Mouse (Mus musculus): ENCODE results near the gene Bpifa5.

Gene Bpifa5

DNA sequence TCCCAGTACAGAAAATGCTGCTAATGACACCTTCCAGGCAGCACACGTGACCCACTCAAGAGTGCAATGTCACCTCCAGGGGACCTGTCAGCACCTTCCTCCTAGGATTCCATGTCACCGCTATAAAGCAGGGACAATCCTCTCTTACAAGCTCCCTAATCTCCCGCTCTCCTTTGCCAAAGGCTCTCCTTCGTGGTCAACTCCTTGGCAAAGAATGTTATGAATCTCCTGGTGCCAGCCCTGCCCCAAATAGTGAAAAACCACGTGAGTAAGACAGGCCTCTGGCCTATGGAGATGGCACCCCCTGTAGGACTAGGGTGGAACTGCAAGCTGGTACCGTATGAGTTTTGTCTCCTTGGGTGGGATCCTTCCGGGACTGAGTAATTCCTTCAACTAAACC, 44.5 kb downstream of the Bpifa5 start:
- whole genome bisulfite sequencing, result 67% methylated on average over 7 of the region's 7 CpGs

DNA sequence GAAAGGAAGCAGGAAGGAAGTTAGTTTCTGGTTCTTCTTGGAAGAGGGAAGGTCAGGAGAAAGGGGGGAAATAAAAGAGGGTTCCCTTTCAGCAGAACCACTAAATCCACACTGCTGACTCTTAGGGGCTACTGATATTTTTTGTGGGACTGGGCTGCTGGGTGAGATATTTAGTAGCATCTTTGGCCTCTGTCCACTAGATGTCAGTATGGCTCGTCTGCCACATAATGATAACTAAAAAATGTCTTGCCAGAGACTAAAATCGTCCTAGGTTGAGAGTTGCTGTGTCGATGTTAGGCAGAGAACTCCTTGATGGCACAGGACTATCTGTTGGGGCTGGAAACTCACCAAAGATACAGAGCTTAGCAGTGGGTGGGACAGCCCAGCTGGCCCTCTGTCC, 46.7 kb downstream of the Bpifa5 start:
- 4% methylated on average over 3 of the region's 3 CpGs for WGBS

DNA sequence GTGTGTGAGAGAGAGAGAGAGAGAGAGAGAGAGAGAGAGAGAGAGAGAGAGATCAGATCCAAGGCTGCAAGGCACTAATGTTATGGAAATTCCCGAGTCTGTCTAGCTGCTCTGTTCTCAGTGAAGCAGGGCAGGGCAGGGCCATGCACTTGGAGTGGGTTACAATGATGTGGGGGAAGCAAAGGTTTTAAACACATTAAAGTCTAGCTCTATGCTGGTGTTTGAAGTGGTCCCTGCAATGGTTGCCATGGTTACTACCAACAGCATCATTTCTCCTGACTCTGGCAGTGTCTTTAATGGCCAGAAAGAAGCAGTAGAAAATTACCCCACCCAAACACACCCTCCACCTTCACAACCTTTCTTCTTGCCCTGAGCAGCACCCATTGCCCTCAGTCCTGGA, 48.7 kb downstream of the Bpifa5 start:
- WGBS, result 24% methylated on average over 1 of the region's 1 CpGs

DNA sequence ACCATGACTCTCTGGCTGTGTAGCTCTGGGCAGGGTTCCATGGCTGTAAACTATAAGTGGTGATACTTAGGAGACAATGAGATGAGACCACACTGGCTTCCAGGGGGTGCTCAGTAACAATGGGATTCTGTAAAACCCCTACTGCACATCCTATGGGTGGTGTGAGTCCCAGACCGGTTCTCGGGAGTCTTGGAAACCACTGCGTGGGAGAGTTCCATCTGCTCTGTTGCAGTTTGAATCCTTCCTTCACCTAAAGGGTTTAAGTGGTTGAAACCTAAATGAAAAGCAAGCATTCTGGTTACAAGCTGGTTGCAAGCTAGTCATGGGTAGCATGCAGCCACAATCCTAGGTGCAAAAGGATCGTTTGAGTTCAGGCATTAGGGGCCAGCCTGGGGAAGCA, 49.5 kb downstream of the Bpifa5 start:
- 51% methylated on average over 4 of the region's 4 CpGs for WGBS

DNA sequence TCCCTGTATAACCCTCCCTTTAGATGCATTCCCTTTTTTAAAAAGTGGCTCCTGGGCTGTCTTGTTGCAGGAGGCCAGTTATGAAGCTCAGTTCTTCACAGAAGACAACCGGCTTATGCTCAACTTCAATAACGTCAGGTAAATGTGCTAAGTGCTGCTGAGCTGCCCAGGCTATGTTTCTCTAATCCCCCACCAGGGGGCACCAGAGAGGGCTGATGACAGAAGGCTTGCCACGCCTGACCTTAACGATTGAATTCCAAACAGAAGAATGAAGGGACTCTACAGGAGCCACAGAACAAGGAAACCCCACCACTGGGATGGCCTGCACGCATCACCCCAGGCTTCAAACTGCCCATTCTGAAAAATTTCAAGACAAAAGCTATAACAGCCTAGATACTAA, 52.8 kb downstream of the Bpifa5 start:
- WGBS, result 26% methylated on average over 5 of the region's 5 CpGs
